Mouse (Mus musculus): ENCODE results near the gene Olfr829. TPM values are rescaled to one million over a fixed set of nuclear protein-coding genes. Genes with fewer than 3 reads are reported as not detected.
"Not testable (repeated sequence)": the region's sequence is repeated elsewhere in the genome, so short reads cannot be mapped to it uniquely, and the experiment has no call there.

The Olfr829 gene
- not detected for total RNA-seq (2021)
- long read RNA-seq, experiment 1, result 0 reads
- long read RNA-seq, experiment 2, result 0 reads

DNA sequence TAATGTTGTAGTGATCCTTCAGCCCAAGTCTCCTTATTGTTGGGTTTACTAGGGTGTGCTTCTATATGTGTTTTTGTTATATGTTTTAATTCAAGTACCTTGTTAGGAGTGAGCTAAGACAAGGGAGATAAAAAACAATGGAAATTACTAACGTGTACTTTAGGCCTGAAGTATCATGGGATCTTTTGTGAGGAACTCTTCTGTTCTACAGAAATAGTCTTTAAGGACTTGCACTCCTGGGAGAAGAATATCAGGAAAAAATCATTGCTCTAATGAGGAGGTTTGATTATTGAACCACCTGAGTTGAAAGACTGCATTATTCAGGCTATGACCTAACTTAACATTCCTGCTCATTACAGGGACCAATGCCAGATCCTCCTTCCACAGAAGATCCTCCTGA lies at the start of gene Olfr829:
TSS of gene Olfr829 (plus strand) at position 301 of the 400 bp plus-strand sequence.
- no peak for DNase-seq (ENCODE audit: extremely low spot score in 1 of 2, low spot score in 2 of 2)
- intact Hi-C loops (cut with DNase I), result no loop called here
- TF ChIP-seq CTCF (IDR thresholded peaks at IDR 0.05), result no peak
- no peak within 1 kb of the TSS for H3K27ac ChIP-seq
- no peak within 1 kb of the TSS for H3K4me3 ChIP-seq

DNA sequence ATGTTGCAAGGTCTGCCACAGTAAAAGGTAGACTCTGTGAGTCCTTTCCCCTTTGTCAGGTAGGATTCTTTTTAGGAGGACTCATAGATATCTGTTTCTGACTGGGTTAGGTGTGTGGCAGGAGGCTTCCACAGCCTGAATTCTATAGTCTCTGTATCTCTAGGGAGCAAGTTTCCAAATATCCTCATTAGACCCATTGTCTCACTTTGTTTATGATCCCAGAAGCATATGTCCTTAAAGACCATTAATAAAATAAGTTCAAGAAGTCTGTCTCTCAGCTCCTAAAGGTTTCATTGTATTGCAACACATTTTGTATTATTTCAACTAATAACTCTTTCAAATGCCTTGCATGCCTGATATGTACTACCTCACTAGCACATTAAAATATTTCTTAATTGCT lies 35.3 kb upstream of the Olfr829 start, which contains the start of gene Olfr828:
TSS of gene Olfr828 (minus strand) at position 101 of the 400 bp plus-strand sequence.
- intact Hi-C loops (cut with DNase I), result no loop called here
- no peak for DNase-seq (ENCODE audit: extremely low spot score in 1 of 2, low spot score in 2 of 2)
- no peak within 1 kb of the TSS for H3K4me3 ChIP-seq
- no peak for TF ChIP-seq CTCF (IDR thresholded peaks at IDR 0.05)
- H3K27ac ChIP-seq, result no peak within 1 kb of the TSS

DNA sequence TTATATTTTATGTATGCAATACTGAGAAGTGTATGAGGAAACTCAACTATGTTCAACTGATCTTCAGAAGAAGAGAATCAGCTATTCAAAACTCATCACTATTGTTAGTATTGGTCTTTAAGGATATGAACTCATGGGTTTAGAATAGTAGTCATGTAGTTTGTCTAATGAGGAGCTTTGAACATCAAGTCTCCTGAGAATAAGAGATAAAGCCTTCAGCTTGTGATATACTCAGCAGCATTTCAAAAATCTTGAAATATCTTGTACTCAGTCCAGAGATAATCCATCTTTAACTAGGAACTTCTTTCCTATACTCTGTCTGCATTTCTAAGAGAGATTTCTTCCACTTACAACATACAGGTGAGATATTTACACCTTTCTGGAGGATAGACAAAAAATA lies 19.7 kb downstream of the Olfr829 start, which contains the start of gene Olfr830:
TSS of gene Olfr830 (plus strand) at position 301 of the 400 bp plus-strand sequence.
- TF ChIP-seq CTCF (IDR thresholded peaks at IDR 0.05), result no peak
- DNase-seq (ENCODE audit: extremely low spot score in 1 of 2, low spot score in 2 of 2), result no peak
- H3K27ac ChIP-seq, result no peak within 1 kb of the TSS
- no peak within 1 kb of the TSS for H3K4me3 ChIP-seq
- intact Hi-C loops (cut with DNase I), result no loop called here

DNA sequence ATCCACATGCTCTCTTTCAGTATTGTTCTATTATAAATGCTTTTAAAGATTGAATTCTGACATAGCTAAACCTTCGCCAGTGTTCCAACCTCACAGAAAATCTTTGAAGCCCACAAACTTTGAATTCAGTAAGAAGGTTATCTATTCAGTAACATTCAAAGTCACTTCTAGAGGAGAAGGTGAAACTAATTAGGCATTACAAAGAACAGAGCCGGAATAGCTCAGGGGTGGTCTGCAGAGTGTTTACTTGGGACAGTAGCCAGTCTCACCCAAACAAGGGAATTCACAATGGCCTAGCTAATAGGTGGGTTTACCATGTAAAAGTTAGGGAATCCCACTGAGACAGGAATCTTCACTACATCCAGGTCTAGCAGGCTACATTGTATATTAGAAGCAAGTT lies 53.0 kb downstream of the Olfr829 start:
- H3K27ac ChIP-seq; intact Hi-C loops (cut with DNase I); H3K4me3 ChIP-seq; DNase-seq (ENCODE audit: extremely low spot score in 1 of 2, low spot score in 2 of 2): not testable (repeated sequence)

Other genes starting within 250 kb of the Olfr829 start
- not detected for gene Muc16, start 180.4 kb upstream of the Olfr829 start, total RNA-seq (2021)
- not detected for gene Olfr24, start 90.9 kb upstream of the Olfr829 start, total RNA-seq (2021)
- gene Olfr828, start 35.4 kb upstream of the Olfr829 start, total RNA-seq (2021), result not detected
- not detected for gene Olfr830, start 19.8 kb downstream of the Olfr829 start, total RNA-seq (2021)
- not detected for gene Olfr832, start 82.2 kb downstream of the Olfr829 start, total RNA-seq (2021)
- not detected for gene Olfr834, start 133.1 kb downstream of the Olfr829 start, total RNA-seq (2021)
- gene Olfr835, start 177.8 kb downstream of the Olfr829 start, total RNA-seq (2021), result not detected